Mouse (Mus musculus) thymus, adult 2 months (tissue): Measurements from ENCODE around the gene Ank3.

Source experiments
- CTCF ChIP-seq: fragments of 200-500 bp; IDR thresholded peaks from 2 replicates; pipeline ENCODE4 v1.5.1; 2012; ENCODE audit warnings: mild to moderate bottlenecking, control low read depth, low read length, moderate library complexity, borderline replicate concordance; ENCODE audit not compliant: control insufficient read depth, poor library complexity, insufficient read depth; ENCODE audit errors: extremely low read depth
- POLR2A ChIP-seq: fragments of 200-500 bp; IDR thresholded peaks from 2 replicates; pipeline ENCODE4 v1.6.1; 2012; ENCODE audit warnings: mild to moderate bottlenecking, low read length, control low read depth, moderate library complexity; ENCODE audit not compliant: control insufficient read depth, poor library complexity, insufficient read depth; ENCODE audit errors: extremely low read depth

DNA sequence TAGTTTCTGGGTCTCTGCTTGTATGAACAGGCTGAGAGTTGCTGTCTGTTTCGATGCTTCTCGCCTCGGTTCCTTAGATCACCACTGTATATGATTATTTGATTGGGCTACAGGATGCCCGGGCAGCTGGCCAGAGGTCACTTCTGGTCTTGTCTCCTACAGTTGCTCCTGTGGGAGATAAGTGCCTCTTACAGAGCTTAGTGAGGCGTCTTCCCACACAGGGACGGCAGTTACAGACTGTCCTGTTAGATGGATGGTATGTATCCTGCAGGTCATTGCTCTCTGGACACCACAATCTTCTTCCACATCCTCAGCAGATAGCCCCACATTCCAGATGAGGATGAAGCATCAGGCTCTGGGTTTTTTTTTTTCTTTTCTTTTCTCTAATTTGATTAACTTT lies 21.7 kb downstream of the Ank3 start:
- no peak for TF ChIP-seq POLR2A
- no peak for TF ChIP-seq CTCF
